Mouse (Mus musculus): ENCODE measurements around the gene Olfr789.

Olfr789 gene

DNA sequence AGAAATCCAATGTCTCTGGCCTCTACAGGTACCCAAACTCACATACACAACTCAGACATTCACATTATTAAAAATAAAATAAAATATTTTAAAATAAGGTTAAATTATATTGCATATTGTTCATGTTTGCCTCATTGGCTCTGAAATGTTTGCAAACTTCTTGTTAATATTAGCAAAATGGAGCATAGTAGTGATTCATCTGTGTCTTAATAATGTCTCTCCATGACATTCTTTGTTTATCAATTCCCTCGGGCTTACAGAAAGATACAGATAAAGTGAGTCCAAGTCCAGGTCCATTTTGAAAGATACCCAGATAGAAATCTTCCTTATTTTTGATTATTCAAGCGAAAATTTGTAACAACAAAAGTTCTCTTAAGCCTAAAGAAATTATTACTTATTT lies at the start of gene Olfr789:
Olfr789 (plus strand) TSS at position 301 of the 400 bp plus-strand sequence.
- no peak for DNase-seq (ENCODE audit: low spot score)

GRCm38 (mm10) chr10:129461562-129461961 lies 23.0 kb upstream of the Olfr789 start, which contains the start of gene Olfr787:
Olfr787 (plus strand) TSS chr10:129461862.
- no peak for DNase-seq (ENCODE audit: low spot score)

- DNase-seq (ENCODE audit: low spot score): no peak
Measured at GRCm38 (mm10) chr10:129470698-129471097, 13.9 kb upstream of the Olfr789 start, which contains the start of gene Olfr788. Olfr788 (plus strand) TSS chr10:129470998.

GRCm38 (mm10) chr10:129473256-129473655 lies 11.3 kb upstream of the Olfr789 start:
- DNase-seq (ENCODE audit: low spot score): no peak

- DNase-seq (ENCODE audit: low spot score): no peak
Measured at GRCm38 (mm10) chr10:129473723-129474122, 10.8 kb upstream of the Olfr789 start.

DNA sequence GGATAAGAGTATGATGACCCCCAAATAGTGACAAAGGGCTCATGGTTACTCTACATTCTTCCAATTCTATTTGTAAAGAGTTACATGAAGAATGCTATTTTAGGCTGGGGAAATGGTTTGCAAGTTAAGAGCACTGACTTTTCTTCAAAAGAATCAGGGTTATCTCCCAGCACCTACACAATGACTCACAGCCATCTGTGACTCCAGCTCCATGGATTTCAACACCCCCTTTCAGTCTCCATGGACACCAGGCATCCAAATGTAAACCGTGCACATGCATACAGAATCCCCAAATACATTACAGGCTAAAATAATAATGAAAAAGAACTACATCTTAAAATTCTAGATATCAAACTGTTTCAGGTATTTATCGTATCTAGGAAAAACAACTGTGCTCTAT lies 5.5 kb downstream of the Olfr789 start:
- DNase-seq (ENCODE audit: low spot score): no peak

- DNase-seq (ENCODE audit: low spot score): no peak
Measured at GRCm38 (mm10) chr10:129498192-129498591, 13.6 kb downstream of the Olfr789 start, which contains the start of gene Olfr790. Olfr790 (plus strand) TSS chr10:129498492.

DNA sequence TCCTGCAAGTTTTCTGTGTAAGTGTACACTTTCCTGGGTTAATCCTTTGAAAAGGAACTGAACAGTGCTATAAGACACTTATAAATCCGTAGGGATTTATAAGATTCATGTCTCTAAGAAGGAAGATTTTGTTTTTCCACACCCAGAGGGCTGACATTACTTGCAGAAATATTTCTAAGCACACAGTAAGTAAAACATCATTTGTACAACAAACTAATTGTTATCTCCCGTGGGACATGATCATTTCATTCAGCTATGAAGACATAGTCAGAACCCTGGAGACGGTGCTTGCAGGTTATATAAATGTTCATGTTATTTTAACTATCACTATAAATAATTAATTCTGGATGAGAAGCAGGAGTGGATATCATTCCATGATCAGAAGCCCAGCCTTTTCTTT lies 36.9 kb downstream of the Olfr789 start, which contains the start of gene Olfr791:
Olfr791 (plus strand) TSS at position 301 of the 400 bp plus-strand sequence.
- DNase-seq (ENCODE audit: low spot score): no peak

DNA sequence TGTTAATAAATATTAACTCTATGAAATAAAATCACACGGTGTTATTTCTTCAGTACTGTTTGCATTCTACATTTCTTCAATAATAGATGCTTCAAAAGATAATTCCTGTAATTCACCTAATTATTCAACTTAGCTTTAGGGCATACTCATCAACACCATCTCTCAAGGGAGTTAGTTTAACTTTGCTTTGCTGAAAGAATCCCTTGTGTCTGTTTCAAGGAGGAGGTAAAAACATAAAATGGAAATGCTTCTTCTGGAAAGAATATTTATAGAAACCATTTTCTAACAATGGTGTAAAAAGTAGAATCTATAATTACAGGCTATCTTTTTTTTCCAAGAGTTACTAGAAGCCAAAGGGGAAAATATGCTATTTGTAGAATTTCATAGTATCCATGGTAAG lies 54.3 kb downstream of the Olfr789 start, which contains the start of gene Olfr792:
Olfr792 (plus strand) TSS at position 301 of the 400 bp plus-strand sequence.
- no peak for DNase-seq (ENCODE audit: low spot score)

Data from ovary, postnatal 36 days (tissue).